Mouse (Mus musculus) kidney, adult 2 months (tissue): Measurements from ENCODE around the gene Ints11. TPM values are rescaled to one million over a fixed set of nuclear protein-coding genes. Genes with fewer than 3 reads are reported as not detected.

Experiments used
- DNase-seq: peaks from one replicate; pipeline ENCODE4 v3.0.0; 2021
- H3K27ac ChIP-seq: fragments of 200-500 bp; 2 replicates; pipeline ENCODE4 v1.5.1; 2012; ENCODE audit warnings: low read depth, low read length, control low read depth, inconsistent platforms; ENCODE audit not compliant: insufficient read depth
- H3K27me3 ChIP-seq: fragments of 200-500 bp; replicated peaks from 2 replicates; pipeline ENCODE4 v1.6.1; 2012; ENCODE audit warnings: mild to moderate bottlenecking, moderate library complexity, low read length, inconsistent platforms; ENCODE audit not compliant: control insufficient read depth, insufficient read depth
- H3K36me3 ChIP-seq: fragments of 200-500 bp; 2 replicates; pipeline ENCODE4 v1.6.1; 2012; ENCODE audit warnings: mild to moderate bottlenecking, moderate library complexity, low read length, inconsistent platforms; ENCODE audit not compliant: control insufficient read depth, insufficient read depth
- H3K4me1 ChIP-seq: fragments of 200-500 bp; 2 replicates; pipeline ENCODE4 v1.6.1; 2011; ENCODE audit warnings: low read length; ENCODE audit not compliant: control insufficient read depth, insufficient read depth
- H3K4me3 ChIP-seq: fragments of 200-500 bp; 2 replicates; pipeline ENCODE4 v1.5.1; 2011; ENCODE audit warnings: mild to moderate bottlenecking, low read depth, low read length, control low read depth; ENCODE audit not compliant: insufficient read depth
- CTCF ChIP-seq: fragments of 200-500 bp; conservative IDR thresholded peaks from 2 replicates; pipeline ENCODE4 v1.5.1; 2011; ENCODE audit warnings: low read depth, mild to moderate bottlenecking, control low read depth, low read length, moderate library complexity, mixed read lengths; ENCODE audit not compliant: insufficient read depth, insufficient read length
- POLR2A ChIP-seq: fragments of 200-500 bp; IDR thresholded peaks from one replicate; pipeline ENCODE4 v1.6.1; 2011; ENCODE audit warnings: low read depth, low read length, control low read depth
- WGBS: fragments of 180-500 bp; shearing (Covaris S2); methylation state at CpG from one replicate; pipeline ENCODE4 v1.1.7; 2018; 5-methylcytosine and 5-hydroxymethylcytosine counted together
- polyA plus RNA-seq: library from polyadenylated mRNA; depleted of rRNA; stranded (reverse); fragments of >200 nt; gene quantifications from 2 replicates; pipeline ENCODE4 v1.2.3, GENCODE M21; 2012

Ints11 gene
- polyA plus RNA-seq, 1 experiment: 26.0 TPM

DNA sequence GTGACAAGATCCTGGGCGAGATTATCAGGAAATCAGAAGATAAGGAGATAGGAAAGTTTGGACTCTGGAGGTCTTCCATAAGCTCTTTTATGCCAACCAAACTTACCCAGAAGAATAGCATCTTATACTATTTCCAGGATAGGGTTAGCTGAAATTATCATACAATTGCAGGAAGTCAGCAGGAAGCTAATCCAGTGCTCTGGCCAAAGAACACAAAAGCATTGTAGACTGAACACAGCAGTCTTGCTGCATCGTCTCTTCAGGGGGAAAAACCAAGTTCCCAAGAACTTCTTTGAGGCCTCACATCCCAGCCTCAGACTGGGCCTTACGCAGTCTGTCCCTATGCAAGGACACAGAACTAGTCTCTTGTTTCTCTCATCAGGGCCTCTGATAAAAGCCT is 14.2 kb downstream of the Ints11 start:
- WGBS: 68% methylated on average over 3 of the region's 3 CpGs
- Histone ChIP-seq H3K4me3 (no peak overlapping the region), H3K27ac (peak overlapping the region; percentile 76), H3K4me1 (no peaks in the 10 kb centered on the region), H3K36me3 (no peaks in the 10 kb centered on the region), H3K27me3 (no peaks in the 10 kb centered on the region)
- TF ChIP-seq CTCF (no peak), POLR2A (no peak)
- DNase-seq: peak; percentile 54

DNA sequence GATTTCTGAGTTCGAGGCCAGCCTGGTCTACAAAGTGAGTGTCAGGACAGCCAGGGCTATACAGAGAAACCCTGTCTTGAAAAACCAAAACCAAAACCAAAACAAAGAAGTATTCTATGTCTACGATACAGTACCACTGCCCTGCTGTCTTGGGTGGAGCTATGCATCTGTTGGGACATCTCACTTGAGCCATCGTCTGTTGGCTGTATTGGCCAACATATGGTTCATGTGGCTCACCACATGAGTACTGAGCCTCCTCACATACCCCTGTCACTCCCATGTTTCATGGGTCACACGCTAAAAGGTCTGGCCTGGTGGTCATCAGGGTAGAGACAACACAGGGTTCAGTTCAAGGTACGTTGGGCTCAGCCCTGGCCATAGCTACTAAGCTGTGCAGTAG is 17.0 kb downstream of the Ints11 start:
- Histone ChIP-seq H3K4me1 (no peaks in the 10 kb centered on the region), H3K4me3 (no peak overlapping the region), H3K27ac (no peak overlapping the region), H3K36me3 (no peaks in the 10 kb centered on the region), H3K27me3 (no peaks in the 10 kb centered on the region)
- no peak for DNase-seq
- TF ChIP-seq CTCF (no peak), POLR2A (no peak)
- WGBS: 93% methylated on average over 5 of the region's 5 CpGs

DNA sequence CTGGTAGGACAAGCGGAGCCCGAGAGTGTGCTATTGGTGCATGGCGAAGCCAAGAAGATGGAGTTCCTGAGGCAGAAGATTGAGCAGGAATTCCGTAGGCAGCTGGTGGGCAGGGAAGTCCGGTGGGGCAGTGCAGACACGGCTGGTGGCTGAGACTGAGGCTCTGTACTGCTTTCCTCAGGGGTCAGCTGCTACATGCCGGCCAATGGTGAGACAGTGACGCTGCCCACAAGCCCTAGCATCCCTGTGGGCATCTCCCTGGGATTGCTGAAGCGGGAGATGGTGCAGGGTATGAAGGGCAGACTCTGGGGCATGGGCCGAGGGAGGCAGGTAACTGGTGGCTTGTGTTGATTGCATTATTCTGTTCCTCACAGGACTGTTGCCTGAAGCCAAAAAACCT is 18.3 kb downstream of the Ints11 start:
- TF ChIP-seq POLR2A: no peak
- no peak for TF ChIP-seq CTCF
- no peaks in the 10 kb centered on the region for H3K36me3 ChIP-seq
- H3K4me3 ChIP-seq: no peak overlapping the region
- no peak overlapping the region for H3K27ac ChIP-seq
- WGBS: 88% methylated on average over 10 of the region's 10 CpGs
- peaks cover 2% of the 10 kb centered on the region; the same call in 1 of the 2 replicates for H3K4me1 ChIP-seq
- no peaks in the 10 kb centered on the region for H3K27me3 ChIP-seq
- no peak for DNase-seq

- TF ChIP-seq POLR2A: no peak
- TF ChIP-seq CTCF: no peak
- H3K27ac ChIP-seq: no peak overlapping the region
- WGBS: 92% methylated on average over 9 of the region's 9 CpGs
- H3K4me3 ChIP-seq: no peak overlapping the region
- no peaks in the 10 kb centered on the region for H3K27me3 ChIP-seq
- DNase-seq: no peak
- no peaks in the 10 kb centered on the region for H3K36me3 ChIP-seq
- peaks cover 5% of the 10 kb centered on the region; the same call in 1 of the 2 replicates for H3K4me1 ChIP-seq
These were observed 18.8 kb downstream of the Ints11 start for GRCm38 (mm10) chr4:155888181-155888580.

DNA sequence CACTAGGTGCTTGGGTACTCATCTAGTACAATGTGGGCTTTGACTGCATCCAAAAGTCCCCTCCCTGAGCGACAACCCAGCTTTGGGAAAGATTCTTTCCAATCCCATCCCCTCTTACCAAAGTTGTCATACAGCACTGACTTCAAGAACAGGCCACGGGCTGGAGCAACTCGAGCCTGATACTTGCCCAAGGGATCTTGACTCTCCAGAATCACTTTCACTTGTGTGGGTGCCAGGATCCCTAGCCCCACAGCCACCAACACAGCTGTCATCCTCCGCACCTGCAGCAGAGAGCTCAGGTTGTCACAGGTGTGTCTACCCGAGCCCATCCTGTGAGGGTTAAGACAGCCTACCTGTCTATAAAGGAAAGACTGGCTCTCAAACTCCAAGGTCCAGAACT is 20.0 kb downstream of the Ints11 start:
- no peak overlapping the region for H3K27ac ChIP-seq
- no peak for DNase-seq
- no peak overlapping the region for H3K4me3 ChIP-seq
- WGBS: 84% methylated on average over 5 of the region's 5 CpGs
- no peaks in the 10 kb centered on the region for H3K27me3 ChIP-seq
- TF ChIP-seq CTCF (no peak), POLR2A (no peak)
- H3K36me3 ChIP-seq: no peaks in the 10 kb centered on the region
- H3K4me1 ChIP-seq: peaks cover 7% of the 10 kb centered on the region; the same call in 1 of the 2 replicates

DNA sequence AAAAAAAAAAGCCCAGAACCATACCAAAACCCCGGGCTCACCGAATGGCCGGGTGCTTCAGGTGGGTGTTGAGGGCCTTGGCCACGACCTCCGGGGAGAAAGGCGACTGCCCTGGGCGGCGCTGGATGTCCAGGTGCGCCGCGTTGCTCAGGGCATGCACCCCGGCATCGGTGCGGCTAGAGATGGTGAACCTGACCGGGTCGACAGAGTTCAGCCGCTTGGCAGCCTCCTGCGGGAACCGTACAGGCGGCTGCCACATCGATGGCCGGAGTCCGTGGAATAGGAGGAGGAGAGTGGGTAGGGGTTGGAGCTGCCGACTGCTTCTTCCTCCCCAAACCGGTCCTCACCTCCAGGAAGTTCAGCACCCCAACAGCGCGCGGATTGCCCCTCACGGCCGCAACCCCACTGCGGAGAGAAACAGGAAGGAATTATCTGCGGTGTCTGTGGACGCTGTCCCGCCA is 21.7 kb downstream of the Ints11 start:
- DNase-seq: peak; percentile 41
- Histone ChIP-seq H3K27ac (no peak overlapping the region), H3K27me3 (no peaks in the 10 kb centered on the region), H3K4me1 (peaks cover 7% of the 10 kb centered on the region; the same call in 1 of the 2 replicates), H3K4me3 (peak overlapping the region; percentile 88), H3K36me3 (no peaks in the 10 kb centered on the region)
- 1% methylated on average over 34 of the region's 34 CpGs for WGBS
- TF ChIP-seq CTCF (no peak), POLR2A (no peak)

GRCm38 (mm10) chr4:155891551-155892001 is 22.2 kb downstream of the Ints11 start, which contains the start of the genes Pusl1 and Acap3:
TSS of gene Pusl1 (minus strand) at chr4:155891781.
TSS of gene Acap3 (plus strand) at chr4:155891822.
- Histone ChIP-seq H3K4me3 (peak within 1 kb of the TSS; percentile 88), H3K36me3 (no peaks in the 10 kb centered on the region), H3K4me1 (peaks cover 7% of the 10 kb centered on the region; the same call in 1 of the 2 replicates), H3K27ac (peak within 1 kb of the TSS; percentile 95), H3K27me3 (no peaks in the 10 kb centered on the region)
- DNase-seq: peak; percentile 98
- TF ChIP-seq CTCF: no peak
- TF ChIP-seq POLR2A: no peak
- WGBS: under 1% methylated on average over 52 of the region's 52 CpGs
